Mouse (Mus musculus): ENCODE results near the gene Rabgap1l. TPM values are rescaled to one million over a fixed set of nuclear protein-coding genes. Genes with fewer than 3 reads are reported as not detected.
"Not testable (repeated sequence)": the region's sequence is repeated elsewhere in the genome, so short reads cannot be mapped to it uniquely, and the experiment has no call there.

The Rabgap1l gene
- total RNA-seq, 2 experiments from 2014 or later: 188 to 213 TPM

DNA sequence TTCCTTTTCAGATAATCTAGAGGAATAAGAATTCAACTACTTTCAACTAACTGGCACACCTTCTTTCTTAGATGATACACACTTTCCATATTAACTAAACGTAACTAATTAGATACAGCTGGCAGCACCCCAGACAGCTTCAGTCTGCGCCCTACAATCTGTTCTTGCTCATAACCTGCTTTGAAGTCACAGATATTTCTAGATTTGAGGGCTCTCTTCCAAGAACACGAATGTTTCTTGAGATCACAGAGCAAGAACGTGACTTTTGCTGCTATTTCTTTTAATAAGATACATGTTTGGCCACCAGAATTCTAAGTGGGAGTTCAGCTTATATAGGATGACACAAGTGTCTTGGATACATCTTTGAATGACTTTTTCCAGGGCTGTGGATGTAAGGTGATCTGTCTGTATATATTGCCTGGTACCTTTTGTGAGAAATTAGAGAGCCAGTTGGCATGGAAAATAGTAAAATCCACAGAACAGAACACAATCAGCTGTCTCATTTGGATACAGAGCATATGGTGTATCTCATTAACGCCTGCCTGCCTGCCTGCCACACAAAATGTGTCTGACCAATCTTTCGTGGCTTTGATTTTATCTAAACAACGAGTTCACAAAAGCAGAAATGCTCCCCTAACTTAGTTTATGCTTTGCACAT, 506.5 kb downstream of the Rabgap1l start:
- DNase-seq (ENCODE audit: low spot score in 2 of 2): no peak

DNA sequence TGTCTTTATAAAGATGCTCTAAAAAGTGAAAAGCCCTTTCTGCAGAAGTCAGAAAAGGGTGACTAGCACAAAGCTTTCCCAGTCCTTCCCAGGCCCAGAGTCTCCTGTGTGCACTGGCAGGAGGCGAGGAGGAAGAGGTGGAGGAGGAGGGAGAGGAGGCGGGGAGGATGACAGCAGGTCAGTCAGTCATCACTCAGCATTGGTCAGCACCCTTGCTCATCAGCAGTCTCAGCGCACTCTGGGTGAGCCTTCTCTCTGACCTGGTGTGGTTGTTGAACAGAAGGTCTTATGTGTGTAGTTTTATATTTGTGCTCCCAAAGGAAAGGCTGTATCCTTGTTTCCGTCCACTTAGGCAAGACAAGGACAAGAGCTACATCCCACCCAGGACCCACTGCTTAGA, 508.8 kb downstream of the Rabgap1l start:
- no peak for DNase-seq (ENCODE audit: low spot score in 2 of 2)

- not testable (repeated sequence) for DNase-seq (ENCODE audit: low spot score in 2 of 2)
Observed at GRCm38 (mm10) chr1:160282166-160282874, 510.7 kb downstream of the Rabgap1l start.

DNA sequence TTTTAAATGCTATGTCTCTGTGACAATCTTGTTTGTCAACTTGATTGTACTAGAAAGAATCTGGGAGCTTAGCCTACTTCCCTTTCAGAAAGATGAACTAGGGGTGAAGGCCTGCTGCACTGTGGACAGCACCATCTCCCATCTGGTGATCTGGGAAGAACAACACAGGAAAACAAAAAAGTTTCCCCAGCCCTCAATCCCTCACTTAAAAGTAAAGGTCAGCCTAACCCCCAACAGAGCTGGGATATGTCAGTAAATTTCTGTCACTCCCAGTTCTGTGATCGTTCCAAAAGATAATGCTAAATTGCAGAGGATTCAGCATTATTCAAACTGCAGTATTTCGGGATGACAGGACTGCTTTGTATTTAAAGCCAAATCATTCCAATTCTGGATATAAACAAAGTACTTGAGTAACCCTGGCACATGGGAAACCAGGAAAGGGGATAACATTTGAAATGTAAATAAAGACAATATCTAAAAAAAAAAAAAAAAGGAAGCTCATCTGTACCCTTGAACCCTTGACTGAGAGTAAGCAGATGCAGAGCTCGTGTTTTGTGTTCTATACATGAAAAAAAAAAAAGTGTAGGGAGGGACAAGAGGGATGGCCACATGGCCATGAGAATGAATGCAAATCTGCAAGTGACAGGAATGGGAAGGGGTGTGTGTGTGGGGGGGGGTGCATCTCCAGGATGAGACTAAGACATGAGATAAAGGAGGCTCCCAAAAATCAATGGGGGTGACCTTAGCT, 511.5 kb downstream of the Rabgap1l start:
- no peak for DNase-seq (ENCODE audit: low spot score in 2 of 2)

DNA sequence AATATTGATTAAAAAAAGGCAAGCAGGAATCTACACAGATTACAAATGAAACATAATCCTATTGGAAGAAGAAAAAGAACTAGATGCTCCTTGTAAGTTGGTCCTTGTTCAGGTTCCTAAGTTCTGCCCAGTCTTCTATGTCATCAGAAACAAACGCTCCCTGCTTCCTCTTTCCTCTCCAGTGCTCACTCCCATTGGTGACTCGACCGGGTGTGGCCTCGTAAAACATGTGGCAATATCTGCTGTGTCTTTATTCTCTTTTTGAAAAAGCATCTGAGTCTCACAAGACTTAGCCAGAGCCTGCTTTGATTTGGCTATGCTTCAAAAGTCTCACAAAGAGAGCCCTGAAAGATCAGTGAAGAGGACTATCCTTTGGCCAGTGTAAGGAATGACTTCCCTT, 512.4 kb downstream of the Rabgap1l start:
- DNase-seq (ENCODE audit: low spot score in 2 of 2): no peak

GRCm38 (mm10) chr1:160277940-160278682, 514.9 kb downstream of the Rabgap1l start:
- DNase-seq (ENCODE audit: low spot score in 2 of 2): peak; percentile 48 to 62

DNA sequence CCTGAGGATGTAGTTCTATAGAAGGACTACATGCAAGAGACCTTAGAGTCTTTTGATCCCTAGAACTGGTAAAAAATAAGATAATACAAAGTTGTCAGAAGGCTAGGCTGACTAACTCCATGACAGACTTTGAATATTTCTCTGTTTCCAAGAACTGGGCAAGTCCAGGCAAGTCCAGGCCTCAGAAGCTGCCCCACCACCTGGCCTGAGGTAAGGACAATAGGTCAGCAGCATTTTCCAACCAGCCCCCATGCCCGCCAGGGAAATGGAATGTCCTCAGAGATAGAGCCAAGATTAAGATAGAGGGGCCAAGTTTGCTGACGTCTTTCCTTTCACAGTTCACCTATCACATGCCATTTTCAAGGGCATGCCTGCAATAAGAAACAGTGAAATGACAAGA, 517.8 kb downstream of the Rabgap1l start:
- DNase-seq (ENCODE audit: low spot score in 2 of 2): no peak

- DNase-seq (ENCODE audit: low spot score in 2 of 2): no peak
Observed at GRCm38 (mm10) chr1:160273133-160273743, 519.8 kb downstream of the Rabgap1l start.

GRCm38 (mm10) chr1:160271282-160271967, 521.6 kb downstream of the Rabgap1l start:
- DNase-seq (ENCODE audit: low spot score in 2 of 2): no peak

GRCm38 (mm10) chr1:160268322-160268721, 524.7 kb downstream of the Rabgap1l start:
- no peak for DNase-seq (ENCODE audit: low spot score in 2 of 2)

- no peak for DNase-seq (ENCODE audit: low spot score in 2 of 2)
Observed at GRCm38 (mm10) chr1:160263630-160264346, 529.2 kb downstream of the Rabgap1l start.

DNA sequence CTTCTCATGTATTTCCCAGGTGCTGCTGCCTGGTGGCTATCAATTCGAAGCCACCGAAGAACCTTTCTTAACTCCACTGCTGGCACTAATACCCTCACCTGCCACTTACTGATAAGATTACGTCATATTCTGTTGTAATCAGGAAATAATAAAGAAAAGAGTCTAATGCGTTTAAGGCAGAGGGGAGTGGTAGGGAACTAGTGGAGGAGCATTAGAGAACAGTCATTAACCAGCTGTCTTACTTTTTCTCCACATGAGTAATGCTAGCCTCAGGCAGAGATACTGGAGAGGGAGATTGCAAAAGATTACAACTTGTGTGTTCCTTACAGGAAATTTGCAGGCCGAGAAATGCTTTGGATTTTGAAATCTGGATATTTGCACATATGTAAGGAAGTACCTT, 530.0 kb downstream of the Rabgap1l start:
- DNase-seq (ENCODE audit: low spot score in 2 of 2): no peak

DNA sequence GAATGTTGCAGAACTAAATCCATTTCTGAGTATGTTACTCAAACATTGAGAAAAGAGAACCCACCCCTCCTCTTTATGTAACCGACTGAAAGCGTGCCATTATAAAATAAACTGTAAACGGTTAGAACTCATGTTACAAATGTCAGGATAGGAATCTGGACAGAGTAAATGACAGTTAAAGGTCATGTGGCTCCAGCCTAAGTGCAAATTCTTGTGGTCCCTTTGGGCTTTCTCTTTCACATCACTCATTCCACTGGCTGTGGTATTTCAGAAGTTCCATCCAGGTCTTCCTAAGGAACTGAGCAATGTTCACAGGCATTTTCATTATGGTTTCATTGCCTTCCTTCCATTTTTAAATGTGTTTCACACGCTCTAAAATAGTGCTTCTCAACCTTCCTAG, 530.6 kb downstream of the Rabgap1l start:
- no peak for DNase-seq (ENCODE audit: low spot score in 2 of 2)

DNA sequence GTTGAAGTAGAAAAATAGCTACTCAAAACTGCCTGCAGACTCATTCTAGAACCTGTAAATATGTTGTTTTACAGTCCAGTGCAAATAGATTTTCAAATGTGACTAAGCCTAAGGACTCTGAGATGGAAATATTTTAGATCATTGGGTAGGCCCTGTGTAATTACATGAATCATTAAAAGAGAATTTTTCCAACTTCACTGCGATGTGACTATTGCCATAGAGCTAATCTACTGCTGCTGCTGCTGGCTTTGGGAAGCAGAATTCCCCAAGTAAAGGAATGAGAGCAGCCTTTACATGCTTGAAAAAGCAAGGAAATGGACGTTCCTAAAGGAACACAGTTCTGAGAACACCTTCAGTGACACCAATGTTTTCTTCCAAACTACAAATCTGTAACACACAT, 531.2 kb downstream of the Rabgap1l start:
- no peak for DNase-seq (ENCODE audit: low spot score in 2 of 2)

DNA sequence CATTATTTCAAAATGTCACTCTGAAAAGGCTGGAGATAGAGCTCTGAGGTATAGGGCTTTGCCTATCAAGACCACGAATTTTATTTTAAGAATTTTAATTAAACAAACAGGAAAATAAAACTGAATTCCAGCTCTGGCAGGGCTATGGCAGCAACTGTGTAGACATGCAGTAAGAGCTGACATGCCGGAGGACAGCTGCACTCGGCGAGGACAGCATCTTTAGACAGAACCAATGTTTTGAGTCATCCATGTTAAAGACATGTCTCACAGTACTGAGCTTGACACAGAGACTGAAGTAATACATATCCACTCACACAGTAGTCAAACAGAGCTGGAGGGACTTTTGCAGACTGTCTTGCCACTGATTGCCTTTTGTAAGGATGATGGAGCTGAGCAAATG, 532.4 kb downstream of the Rabgap1l start:
- DNase-seq (ENCODE audit: low spot score in 2 of 2): no peak

- DNase-seq (ENCODE audit: low spot score in 2 of 2): no peak
Observed at GRCm38 (mm10) chr1:160259884-160260283, 533.1 kb downstream of the Rabgap1l start.

- DNase-seq (ENCODE audit: low spot score in 2 of 2): no peak
Observed at GRCm38 (mm10) chr1:160253108-160253507, 539.9 kb downstream of the Rabgap1l start.

DNA sequence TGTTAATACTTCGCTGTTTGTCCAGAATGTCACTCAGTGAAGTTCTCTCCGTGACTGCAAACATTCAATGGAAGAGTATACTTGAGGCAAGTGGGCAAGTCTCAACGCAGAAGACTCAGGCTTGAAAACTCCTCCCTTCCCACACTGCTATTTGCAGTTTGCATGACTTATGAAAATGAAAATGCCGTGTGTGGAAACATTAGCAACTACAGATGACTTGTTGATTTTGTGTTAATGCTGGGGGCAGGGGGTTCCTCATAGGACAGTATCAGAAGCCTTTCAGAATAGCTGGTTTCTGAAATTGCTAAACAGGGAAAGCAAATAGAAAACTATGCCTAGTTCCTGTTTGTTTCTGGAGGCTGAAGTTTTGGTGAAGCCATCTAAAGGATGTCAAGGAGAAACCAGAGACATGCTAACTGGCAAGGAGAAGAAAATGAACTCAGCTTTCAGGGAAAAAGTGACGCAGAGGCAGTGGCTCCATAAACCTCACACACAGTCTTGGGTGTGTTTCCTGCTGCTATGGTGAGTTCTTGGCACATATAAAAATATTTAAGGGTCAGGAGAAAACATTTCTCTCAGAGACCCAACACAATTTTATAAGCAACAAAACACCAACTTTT, 541.5 kb downstream of the Rabgap1l start:
- DNase-seq (ENCODE audit: low spot score in 2 of 2): no peak

GRCm38 (mm10) chr1:160250782-160251181, 542.2 kb downstream of the Rabgap1l start:
- DNase-seq (ENCODE audit: low spot score in 2 of 2): no peak

Measured in layer of hippocampus, postnatal 10 days (tissue).